Mouse (Mus musculus): ENCODE data around the gene Zmym3. TPM values are rescaled to one million over a fixed set of nuclear protein-coding genes. Genes with fewer than 3 reads are reported as not detected.

Zmym3 gene
- polyA plus RNA-seq (2015; fragmentation: Nextera tagmentation; extraction: Ambion mirVana): 29.8 and 32.2 TPM in 2 replicates

GRCm38 (mm10) chrX:101420700-101421095, at the start of gene Zmym3:
TSS of gene Zmym3 (minus strand) at chrX:101420849.
- WGBS: 21% methylated on average over 4 of the region's 4 CpGs
- peak within 1 kb of the TSS; percentile 77 for H3K27ac ChIP-seq
- H3K36me3 ChIP-seq: no peaks in the 10 kb centered on the region
- H3K9ac ChIP-seq: peak within 1 kb of the TSS; percentile 70
- H3K9me3 ChIP-seq: no peaks in the 10 kb centered on the region
- peak within 1 kb of the TSS; percentile 67 for H3K4me2 ChIP-seq
- H3K27me3 ChIP-seq: no peaks in the 10 kb centered on the region
- H3K4me1 ChIP-seq: peaks cover 11% of the 10 kb centered on the region
- H3K4me3 ChIP-seq: peak within 1 kb of the TSS; percentile 61
- peak; percentile 13; the same call in 1 of the 2 replicates for ATAC-seq (ENCODE audit: borderline replicate concordance, extremely low read depth, low FRiP score, low TSS enrichment)

- H3K36me3 ChIP-seq: peaks cover 20% of the 10 kb centered on the region
- 82% methylated on average over 3 of the region's 3 CpGs for WGBS
Measured at GRCm38 (mm10) chrX:101451591-101451990, 30.9 kb upstream of the Zmym3 start.

GRCm38 (mm10) chrX:101451147-101451546, 30.5 kb upstream of the Zmym3 start:
- no peak overlapping the region for H3K4me3 ChIP-seq
- no peak overlapping the region for H3K9ac ChIP-seq
- no peak overlapping the region for H3K27ac ChIP-seq
- peaks cover 23% of the 10 kb centered on the region for H3K36me3 ChIP-seq
- WGBS: 53% methylated on average over 1 of the region's 1 CpGs
- no peak overlapping the region for H3K4me2 ChIP-seq
- no peaks in the 10 kb centered on the region for H3K27me3 ChIP-seq
- no peak for ATAC-seq (ENCODE audit: borderline replicate concordance, extremely low read depth, low FRiP score, low TSS enrichment)
- H3K9me3 ChIP-seq: no peaks in the 10 kb centered on the region
- H3K4me1 ChIP-seq: no peaks in the 10 kb centered on the region

More at GRCm38 (mm10) chrX:101451591-101451990, 30.9 kb upstream of the Zmym3 start:
- Histone ChIP-seq H3K4me3 (no peak overlapping the region), H3K9me3 (no peaks in the 10 kb centered on the region), H3K27ac (no peak overlapping the region), H3K4me1 (no peaks in the 10 kb centered on the region), H3K4me2 (no peak overlapping the region), H3K27me3 (no peaks in the 10 kb centered on the region), H3K9ac (no peak overlapping the region)
- ATAC-seq (ENCODE audit: borderline replicate concordance, extremely low read depth, low FRiP score, low TSS enrichment): no peak

GRCm38 (mm10) chrX:101448886-101449475, 28.3 kb upstream of the Zmym3 start, which contains the start of gene Itgb1bp2:
TSS of gene Itgb1bp2 (plus strand) at chrX:101449088.
- no peaks in the 10 kb centered on the region for H3K4me1 ChIP-seq
- ATAC-seq (ENCODE audit: borderline replicate concordance, extremely low read depth, low FRiP score, low TSS enrichment): no peak
- no peak within 1 kb of the TSS for H3K4me2 ChIP-seq
- 59% methylated on average over 4 of the region's 4 CpGs for WGBS
- H3K9me3 ChIP-seq: no peaks in the 10 kb centered on the region
- no peak within 1 kb of the TSS for H3K9ac ChIP-seq
- H3K4me3 ChIP-seq: no peak within 1 kb of the TSS
- peaks cover 39% of the 10 kb centered on the region for H3K36me3 ChIP-seq
- H3K27ac ChIP-seq: no peak within 1 kb of the TSS
- no peaks in the 10 kb centered on the region for H3K27me3 ChIP-seq

- Histone ChIP-seq H3K4me3 (peak overlapping the region; percentile 61), H3K4me2 (peak overlapping the region; percentile 48), H3K9me3 (no peaks in the 10 kb centered on the region), H3K4me1 (no peaks in the 10 kb centered on the region), H3K9ac (peak overlapping the region; percentile 82), H3K27me3 (no peaks in the 10 kb centered on the region), H3K36me3 (peaks cover 11% of the 10 kb centered on the region; the same call in 1 of the 2 replicates), H3K27ac (peak overlapping the region; percentile 93)
- ATAC-seq (ENCODE audit: borderline replicate concordance, extremely low read depth, low FRiP score, low TSS enrichment): peak; percentile 41; the same call in 1 of the 2 replicates
- WGBS: 24% methylated on average over 14 of the region's 14 CpGs
Measured at GRCm38 (mm10) chrX:101429976-101430375, 9.3 kb upstream of the Zmym3 start.

- Histone ChIP-seq H3K4me2 (peak within 1 kb of the TSS; percentile 48), H3K27me3 (no peaks in the 10 kb centered on the region), H3K4me1 (no peaks in the 10 kb centered on the region), H3K27ac (peak within 1 kb of the TSS; percentile 93), H3K9ac (peak within 1 kb of the TSS; percentile 82), H3K4me3 (peak within 1 kb of the TSS; percentile 61), H3K9me3 (no peaks in the 10 kb centered on the region), H3K36me3 (peaks cover 10% of the 10 kb centered on the region; the same call in 1 of the 2 replicates)
- WGBS: 19% methylated on average over 51 of the region's 51 CpGs
- ATAC-seq (ENCODE audit: borderline replicate concordance, extremely low read depth, low FRiP score, low TSS enrichment): peak; percentile 95
Measured at GRCm38 (mm10) chrX:101429142-101429949, 8.7 kb upstream of the Zmym3 start, which contains the start of gene Nono. TSS of gene Nono (plus strand) at chrX:101429318.

GRCm38 (mm10) chrX:101428785-101429141, 8.1 kb upstream of the Zmym3 start:
- Histone ChIP-seq H3K4me3 (peak overlapping the region; percentile 61), H3K27ac (peak overlapping the region; percentile 88), H3K9ac (0 out of 2 replicates have a peak overlapping the region, but pooled peaks have one; percentile 1), H3K4me1 (no peaks in the 10 kb centered on the region), H3K4me2 (peak overlapping the region; percentile 45), H3K9me3 (no peaks in the 10 kb centered on the region), H3K27me3 (no peaks in the 10 kb centered on the region), H3K36me3 (peaks cover 8% of the 10 kb centered on the region; the same call in 1 of the 2 replicates)
- WGBS: 27% methylated on average over 7 of the region's 7 CpGs
- ATAC-seq (ENCODE audit: borderline replicate concordance, extremely low read depth, low FRiP score, low TSS enrichment): no peak

- Histone ChIP-seq H3K9me3 (no peaks in the 10 kb centered on the region), H3K36me3 (peaks cover 5% of the 10 kb centered on the region; the same call in 1 of the 2 replicates), H3K4me1 (no peaks in the 10 kb centered on the region), H3K9ac (no peak overlapping the region), H3K27ac (no peak overlapping the region), H3K4me3 (no peak overlapping the region), H3K4me2 (no peak overlapping the region), H3K27me3 (no peaks in the 10 kb centered on the region)
- WGBS: 9% methylated on average over 1 of the region's 1 CpGs
- ATAC-seq (ENCODE audit: borderline replicate concordance, extremely low read depth, low FRiP score, low TSS enrichment): no peak
Measured at GRCm38 (mm10) chrX:101427774-101428173, 7.1 kb upstream of the Zmym3 start.

- Histone ChIP-seq H3K36me3 (no peaks in the 10 kb centered on the region), H3K27ac (no peak overlapping the region), H3K27me3 (no peaks in the 10 kb centered on the region), H3K4me2 (no peak overlapping the region), H3K9me3 (no peaks in the 10 kb centered on the region), H3K4me3 (no peak overlapping the region), H3K4me1 (peaks cover 3% of the 10 kb centered on the region), H3K9ac (no peak overlapping the region)
- no peak for ATAC-seq (ENCODE audit: borderline replicate concordance, extremely low read depth, low FRiP score, low TSS enrichment)
- 68% methylated on average over 2 of the region's 2 CpGs for WGBS
Measured at GRCm38 (mm10) chrX:101423462-101423861, 2.8 kb upstream of the Zmym3 start.

- WGBS: 17% methylated on average over 43 of the region's 54 CpGs
- ATAC-seq (ENCODE audit: borderline replicate concordance, extremely low read depth, low FRiP score, low TSS enrichment): peak; percentile 95
Measured at GRCm38 (mm10) chrX:101419725-101420699, 637 bp downstream of the Zmym3 start.

More at GRCm38 (mm10) chrX:101419725-101420699, 637 bp downstream of the Zmym3 start:
- Histone ChIP-seq H3K9me3 (no peaks in the 10 kb centered on the region), H3K4me1 (peaks cover 11% of the 10 kb centered on the region), H3K27me3 (no peaks in the 10 kb centered on the region), H3K27ac (peak overlapping the region; percentile 77), H3K9ac (peak overlapping the region; percentile 70), H3K4me2 (peak overlapping the region; percentile 67), H3K4me3 (peak overlapping the region; percentile 61), H3K36me3 (no peaks in the 10 kb centered on the region)

Measured in lung, embryonic 15.5 days (tissue).